Mouse (Mus musculus) megakaryocyte, embryonic 14.5 days (primary cell): ENCODE results near the gene Tspan1.

Source experiments
- FLI1 ChIP-seq: IDR thresholded peaks from 2 replicates; pipeline ENCODE4 v1.6.1; 2012; ENCODE audit warnings: low read length, inconsistent platforms, mixed read lengths
- GATA1 ChIP-seq: IDR thresholded peaks from 3 replicates; pipeline ENCODE4 v1.6.1; 2012; ENCODE audit warnings: mixed read lengths, low read length, inconsistent platforms, borderline replicate concordance

DNA sequence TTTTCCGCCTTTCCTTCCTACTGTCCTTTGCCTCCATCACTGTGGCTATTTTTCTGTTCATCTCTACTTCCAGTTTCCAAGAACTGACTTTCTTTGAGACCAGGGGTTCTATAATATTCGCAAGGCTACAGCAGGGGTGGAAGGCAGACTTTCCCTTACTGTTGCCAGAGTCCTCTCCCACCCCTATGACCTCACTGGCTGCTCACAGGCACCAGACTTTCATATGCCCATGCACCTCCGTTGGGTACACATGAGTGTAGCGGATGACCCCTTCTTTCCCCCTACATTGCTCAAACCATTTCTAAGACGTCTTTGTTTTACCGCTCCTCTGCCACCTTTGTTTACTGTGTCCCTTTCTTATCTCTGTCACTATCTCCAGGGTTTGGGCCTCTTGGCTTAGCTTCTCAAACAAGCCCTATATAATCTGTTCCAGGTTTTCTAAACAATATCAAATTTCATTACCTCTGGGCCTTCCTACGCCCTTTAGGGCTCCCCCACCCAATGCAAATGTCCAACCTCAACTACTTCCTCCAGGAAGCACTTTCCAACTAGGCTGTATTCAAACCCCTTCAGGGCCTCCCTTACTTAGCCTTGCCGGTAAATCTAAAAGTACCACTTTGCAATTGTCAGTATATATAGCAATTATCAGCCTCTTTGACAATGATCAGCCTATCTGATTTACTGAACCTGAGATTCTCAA lies 1.5 kb downstream of the Tspan1 start:
- TF ChIP-seq GATA1 (no peak), FLI1 (no peak)
